Mouse (Mus musculus): ENCODE measurements at regions not wholly inside any gene's neighbourhood (a gene's known extent, or its start where the extent isn't known, plus 50 kb on each side); places are given as distances from the start of the nearest gene placed in this dataset.

- TF ChIP-seq TCF12 (IDR thresholded peaks at IDR 0.05; ENCODE audit: insufficient read depth, poor library complexity, severe bottlenecking) (no peak), MAX (IDR thresholded peaks at IDR 0.05; ENCODE audit: low read depth) (no peak), REST (IDR thresholded peaks at IDR 0.05; ENCODE audit: insufficient read depth, insufficient read length) (no peak), E2F4 (IDR thresholded peaks at IDR 0.05; ENCODE audit: insufficient read depth) (no peak), USF1 (IDR thresholded peaks at IDR 0.05; ENCODE audit: low read depth) (no peak), POLR2A (IDR thresholded peaks at IDR 0.05; ENCODE audit: insufficient read length, low read depth) (no peak), TCF3 (IDR thresholded peaks at IDR 0.05; ENCODE audit: insufficient read length, low read depth) (no peak), MYOG (IDR thresholded peaks at IDR 0.05; ENCODE audit: control insufficient read depth in 1 of 3, insufficient read depth in 1 of 3, insufficient read length in 2 of 3, low read depth in 2 of 3) (no peak)
- H3K4me2 ChIP-seq (ENCODE audit: low read depth), result no peak overlapping the region
These were observed 619.8 kb upstream of the Gm10131 start for GRCm38 (mm10) chr8:34731096-34731999.

GRCm38 (mm10) chr8:34729585-34729984, 618.0 kb upstream of the Gm10131 start:
- H3K4me2 ChIP-seq (ENCODE audit: low read depth), result no peak overlapping the region
- H3K27me3 ChIP-seq (ENCODE audit: control insufficient read depth, insufficient read depth, insufficient read length), result no peaks in the 10 kb centered on the region
- no peak for TF ChIP-seq REST (IDR thresholded peaks at IDR 0.05; ENCODE audit: insufficient read depth, insufficient read length)
- no peak for TF ChIP-seq TCF12 (IDR thresholded peaks at IDR 0.05; ENCODE audit: insufficient read depth, poor library complexity, severe bottlenecking)
- no peak for TF ChIP-seq CEBPB (IDR thresholded peaks at IDR 0.05; ENCODE audit: insufficient read depth, poor library complexity, severe bottlenecking)
- TF ChIP-seq SRF (IDR thresholded peaks at IDR 0.05; ENCODE audit: control insufficient read depth, insufficient read length, low read depth), result no peak
- no peak for TF ChIP-seq E2F4 (IDR thresholded peaks at IDR 0.05; ENCODE audit: insufficient read depth)
- no peak for TF ChIP-seq MAX (IDR thresholded peaks at IDR 0.05; ENCODE audit: low read depth)
- no peak for TF ChIP-seq MYOD1 (IDR thresholded peaks at IDR 0.05; ENCODE audit: control insufficient read depth in 1 of 3, insufficient read length in 2 of 3, low read depth in 2 of 3)
- TF ChIP-seq USF1 (IDR thresholded peaks at IDR 0.05; ENCODE audit: low read depth), result no peak
- no peak for TF ChIP-seq POLR2A (IDR thresholded peaks at IDR 0.05; ENCODE audit: insufficient read length, low read depth)
- TF ChIP-seq MYOG (IDR thresholded peaks at IDR 0.05; ENCODE audit: control insufficient read depth in 1 of 3, insufficient read depth in 1 of 3, insufficient read length in 2 of 3, low read depth in 2 of 3), result no peak
- H3K36me3 ChIP-seq (ENCODE audit: control insufficient read depth, insufficient read depth), result no peaks in the 10 kb centered on the region
- no peaks in the 10 kb centered on the region for H3K79me2 ChIP-seq (ENCODE audit: control insufficient read depth, insufficient read depth)
- H3K4me3 ChIP-seq, result no peak overlapping the region
- H3ac ChIP-seq (ENCODE audit: control insufficient read depth, insufficient read length), result no peak overlapping the region

More at GRCm38 (mm10) chr8:34731096-34731999, 619.8 kb upstream of the Gm10131 start:
- Histone ChIP-seq H3ac (ENCODE audit: control insufficient read depth, insufficient read length) (no peak overlapping the region), H3K36me3 (ENCODE audit: control insufficient read depth, insufficient read depth) (no peaks in the 10 kb centered on the region), H3K4me3 (no peak overlapping the region), H3K79me2 (ENCODE audit: control insufficient read depth, insufficient read depth) (no peaks in the 10 kb centered on the region), H3K27me3 (ENCODE audit: control insufficient read depth, insufficient read depth, insufficient read length) (no peaks in the 10 kb centered on the region)

GRCm38 (mm10) chr8:34727699-34728098, 616.2 kb upstream of the Gm10131 start:
- no peaks in the 10 kb centered on the region for H3K79me2 ChIP-seq (ENCODE audit: control insufficient read depth, insufficient read depth)
- no peak overlapping the region for H3ac ChIP-seq (ENCODE audit: control insufficient read depth, insufficient read length)
- H3K4me2 ChIP-seq (ENCODE audit: low read depth), result no peak overlapping the region
- no peak overlapping the region for H3K4me3 ChIP-seq
- H3K36me3 ChIP-seq (ENCODE audit: control insufficient read depth, insufficient read depth), result no peaks in the 10 kb centered on the region
- H3K27me3 ChIP-seq (ENCODE audit: control insufficient read depth, insufficient read depth, insufficient read length), result no peaks in the 10 kb centered on the region
- no peak for TF ChIP-seq SRF (IDR thresholded peaks at IDR 0.05; ENCODE audit: control insufficient read depth, insufficient read length, low read depth)
- no peak for TF ChIP-seq TCF3 (IDR thresholded peaks at IDR 0.05; ENCODE audit: insufficient read length, low read depth)
- TF ChIP-seq REST (IDR thresholded peaks at IDR 0.05; ENCODE audit: insufficient read depth, insufficient read length), result no peak
- TF ChIP-seq E2F4 (IDR thresholded peaks at IDR 0.05; ENCODE audit: insufficient read depth), result no peak
- no peak for TF ChIP-seq TCF12 (IDR thresholded peaks at IDR 0.05; ENCODE audit: insufficient read depth, poor library complexity, severe bottlenecking)
- TF ChIP-seq POLR2A (IDR thresholded peaks at IDR 0.05; ENCODE audit: insufficient read length, low read depth), result no peak
- TF ChIP-seq MYOG (IDR thresholded peaks at IDR 0.05; ENCODE audit: control insufficient read depth in 1 of 3, insufficient read depth in 1 of 3, insufficient read length in 2 of 3, low read depth in 2 of 3), result no peak
- no peak for TF ChIP-seq MAX (IDR thresholded peaks at IDR 0.05; ENCODE audit: low read depth)
- TF ChIP-seq MYOD1 (IDR thresholded peaks at IDR 0.05; ENCODE audit: control insufficient read depth in 1 of 3, insufficient read length in 2 of 3, low read depth in 2 of 3), result no peak
- TF ChIP-seq USF1 (IDR thresholded peaks at IDR 0.05; ENCODE audit: low read depth), result no peak
- TF ChIP-seq CEBPB (IDR thresholded peaks at IDR 0.05; ENCODE audit: insufficient read depth, poor library complexity, severe bottlenecking), result no peak

GRCm38 (mm10) chr8:34726145-34726767, 614.7 kb upstream of the Gm10131 start:
- TF ChIP-seq MYOG (IDR thresholded peaks at IDR 0.05; ENCODE audit: control insufficient read depth in 1 of 3, insufficient read depth in 1 of 3, insufficient read length in 2 of 3, low read depth in 2 of 3), result no peak
- no peak for TF ChIP-seq MAX (IDR thresholded peaks at IDR 0.05; ENCODE audit: low read depth)
- H3K36me3 ChIP-seq (ENCODE audit: control insufficient read depth, insufficient read depth), result no peaks in the 10 kb centered on the region
- no peak overlapping the region for H3K4me2 ChIP-seq (ENCODE audit: low read depth)
- no peaks in the 10 kb centered on the region for H3K27me3 ChIP-seq (ENCODE audit: control insufficient read depth, insufficient read depth, insufficient read length)
- no peak overlapping the region for H3ac ChIP-seq (ENCODE audit: control insufficient read depth, insufficient read length)
- H3K79me2 ChIP-seq (ENCODE audit: control insufficient read depth, insufficient read depth), result no peaks in the 10 kb centered on the region
- H3K4me3 ChIP-seq, result no peak overlapping the region

- no peaks in the 10 kb centered on the region for H3K79me2 ChIP-seq (ENCODE audit: control insufficient read depth, insufficient read depth)
- TF ChIP-seq POLR2AphosphoS2 (IDR thresholded peaks at IDR 0.05; ENCODE audit: insufficient read length, low read depth) (no peak), E2F4 (IDR thresholded peaks at IDR 0.05; ENCODE audit: insufficient read depth) (no peak), REST (IDR thresholded peaks at IDR 0.05; ENCODE audit: insufficient read depth, insufficient read length) (no peak), USF1 (IDR thresholded peaks at IDR 0.05; ENCODE audit: low read depth) (no peak), POLR2A (IDR thresholded peaks at IDR 0.05; ENCODE audit: insufficient read length, low read depth) (no peak), MYOD1 (IDR thresholded peaks at IDR 0.05; ENCODE audit: control insufficient read depth in 1 of 3, insufficient read length in 2 of 3, low read depth in 2 of 3) (no peak), TCF3 (IDR thresholded peaks at IDR 0.05; ENCODE audit: insufficient read length, low read depth) (no peak), MAX (IDR thresholded peaks at IDR 0.05; ENCODE audit: low read depth) (no peak), TCF12 (IDR thresholded peaks at IDR 0.05; ENCODE audit: insufficient read depth, poor library complexity, severe bottlenecking) (no peak), CEBPB (IDR thresholded peaks at IDR 0.05; ENCODE audit: insufficient read depth, poor library complexity, severe bottlenecking) (no peak), SRF (IDR thresholded peaks at IDR 0.05; ENCODE audit: control insufficient read depth, insufficient read length, low read depth) (no peak), MYOG (IDR thresholded peaks at IDR 0.05; ENCODE audit: control insufficient read depth in 1 of 3, insufficient read depth in 1 of 3, insufficient read length in 2 of 3, low read depth in 2 of 3) (no peak)
- H3K36me3 ChIP-seq (ENCODE audit: control insufficient read depth, insufficient read depth), result no peaks in the 10 kb centered on the region
- no peak overlapping the region for H3K4me2 ChIP-seq (ENCODE audit: low read depth)
- H3K27me3 ChIP-seq (ENCODE audit: control insufficient read depth, insufficient read depth, insufficient read length), result no peaks in the 10 kb centered on the region
- H3K4me3 ChIP-seq, result no peak overlapping the region
- no peak overlapping the region for H3ac ChIP-seq (ENCODE audit: control insufficient read depth, insufficient read length)
These were observed 614.0 kb upstream of the Gm10131 start for GRCm38 (mm10) chr8:34725546-34725945.
